Mouse (Mus musculus): ENCODE results near the gene Tmem131. TPM values are rescaled to one million over a fixed set of nuclear protein-coding genes. Genes with fewer than 3 reads are reported as not detected.

The Tmem131 gene
- polyA plus RNA-seq, 1 experiment from 2014 or later, result 16.6 TPM

DNA sequence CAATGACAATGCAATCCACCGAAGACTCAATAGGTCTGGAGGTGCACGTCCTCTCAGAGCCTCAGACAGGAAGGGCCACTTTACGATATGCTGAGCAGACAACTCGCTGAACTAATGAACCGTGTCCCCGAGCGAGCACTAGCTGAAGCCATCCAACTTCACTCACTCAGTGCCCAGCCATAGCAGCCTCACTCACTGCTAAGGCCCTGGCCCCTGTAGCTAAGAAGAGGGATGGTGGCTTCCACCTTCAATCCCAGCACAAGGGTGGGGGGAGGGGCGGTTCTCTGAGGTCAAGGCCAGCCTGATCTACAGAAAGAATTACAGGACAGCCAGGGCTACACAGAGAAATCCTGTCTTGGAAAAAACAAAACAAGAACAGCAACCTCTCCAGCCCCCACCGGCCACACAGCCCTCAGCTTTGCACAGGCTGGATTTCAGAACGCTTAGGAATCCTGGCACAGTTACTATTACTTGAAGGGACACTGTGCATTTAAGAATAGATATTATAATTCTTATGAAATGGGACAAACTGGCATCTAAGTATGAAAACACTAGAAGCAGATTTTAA lies 89.2 kb downstream of the Tmem131 start:
- WGBS, result 88% methylated on average over 10 of the region's 10 CpGs
- H3K9ac ChIP-seq (ENCODE audit: low read length), result no peak overlapping the region
- H3K4me3 ChIP-seq (ENCODE audit: low read depth, low read length), result no peak overlapping the region
- DNase-seq (ENCODE audit: low spot score) (no peak), ATAC-seq (ENCODE audit: insufficient number of reproducible peaks, low FRiP score, low TSS enrichment, low read depth) (no peak)
- H3K27ac ChIP-seq (replicated peaks; ENCODE audit: low read depth, low read length), result no peak overlapping the region
- H3K4me2 ChIP-seq (ENCODE audit: low read depth, severe bottlenecking), result no peak overlapping the region
- no peaks in the 10 kb centered on the region for H3K9me3 ChIP-seq (ENCODE audit: control insufficient read depth, low read length)
- H3K4me1 ChIP-seq (ENCODE audit: control insufficient read depth, insufficient read depth, low read length), result no peaks in the 10 kb centered on the region
- H3K27me3 ChIP-seq (ENCODE audit: control insufficient read depth, insufficient read depth, low read length), result no peaks in the 10 kb centered on the region
- no peaks in the 10 kb centered on the region; the same call in 1 of the 2 replicates for H3K36me3 ChIP-seq (ENCODE audit: control insufficient read depth, insufficient read depth, low read length)

DNA sequence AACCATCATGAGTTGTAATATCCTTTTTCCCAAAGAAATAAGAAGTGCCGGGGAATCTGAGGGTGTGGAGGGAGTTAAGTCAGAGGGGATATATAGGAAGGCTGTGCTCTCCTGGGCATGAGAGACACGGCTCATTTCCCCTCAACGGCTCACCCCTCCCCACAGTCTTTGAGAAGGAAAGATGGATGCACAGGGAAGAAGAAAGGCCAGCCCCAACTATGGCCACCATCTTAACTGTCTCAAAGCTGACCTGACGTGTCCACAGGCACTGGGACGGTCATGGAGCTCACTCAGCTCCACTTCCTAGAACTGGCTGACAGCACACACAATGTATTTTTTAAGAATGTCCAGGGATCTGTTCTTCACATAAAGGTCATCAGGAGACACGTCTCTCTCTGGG lies 91.4 kb downstream of the Tmem131 start:
- Histone ChIP-seq H3K4me3 (ENCODE audit: low read depth, low read length) (no peak overlapping the region), H3K9me3 (ENCODE audit: control insufficient read depth, low read length) (no peaks in the 10 kb centered on the region), H3K27me3 (ENCODE audit: control insufficient read depth, insufficient read depth, low read length) (no peaks in the 10 kb centered on the region), H3K4me1 (ENCODE audit: control insufficient read depth, insufficient read depth, low read length) (no peaks in the 10 kb centered on the region), H3K4me2 (ENCODE audit: low read depth, severe bottlenecking) (no peak overlapping the region), H3K36me3 (ENCODE audit: control insufficient read depth, insufficient read depth, low read length) (no peaks in the 10 kb centered on the region; the same call in 1 of the 2 replicates), H3K9ac (ENCODE audit: low read length) (no peak overlapping the region), H3K27ac (replicated peaks; ENCODE audit: low read depth, low read length) (no peak overlapping the region)
- no peak for DNase-seq (ENCODE audit: low spot score)
- no peak for ATAC-seq (ENCODE audit: insufficient number of reproducible peaks, low FRiP score, low TSS enrichment, low read depth)
- WGBS, result 90% methylated on average over 6 of the region's 6 CpGs

DNA sequence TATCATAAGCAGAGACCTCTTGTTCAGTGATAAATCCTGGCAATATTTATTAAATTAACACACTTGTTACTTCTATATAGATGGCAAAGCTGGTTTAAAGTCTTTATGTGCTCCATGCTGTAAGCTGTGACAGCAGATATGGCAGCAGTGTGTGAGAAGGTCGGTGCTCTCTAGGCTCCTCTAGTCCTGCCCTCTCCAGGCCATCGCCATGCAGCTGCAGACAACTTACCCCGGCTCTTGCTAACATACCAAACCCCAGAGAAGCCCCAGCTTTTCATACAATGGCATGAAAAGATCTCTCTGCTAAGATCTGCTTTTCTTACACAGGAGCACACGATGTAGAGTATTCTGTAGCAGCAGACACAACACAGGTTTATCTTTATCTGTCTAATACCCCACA lies 92.1 kb downstream of the Tmem131 start:
- Histone ChIP-seq H3K4me2 (ENCODE audit: low read depth, severe bottlenecking) (no peak overlapping the region), H3K4me3 (ENCODE audit: low read depth, low read length) (no peak overlapping the region), H3K9me3 (ENCODE audit: control insufficient read depth, low read length) (no peaks in the 10 kb centered on the region), H3K27ac (replicated peaks; ENCODE audit: low read depth, low read length) (no peak overlapping the region), H3K9ac (ENCODE audit: low read length) (no peak overlapping the region), H3K27me3 (ENCODE audit: control insufficient read depth, insufficient read depth, low read length) (no peaks in the 10 kb centered on the region), H3K36me3 (ENCODE audit: control insufficient read depth, insufficient read depth, low read length) (no peaks in the 10 kb centered on the region; the same call in 1 of the 2 replicates), H3K4me1 (ENCODE audit: control insufficient read depth, insufficient read depth, low read length) (no peaks in the 10 kb centered on the region)
- ATAC-seq (ENCODE audit: insufficient number of reproducible peaks, low FRiP score, low TSS enrichment, low read depth) (no peak), DNase-seq (ENCODE audit: low spot score) (no peak)
- 88% methylated on average over 4 of the region's 4 CpGs for WGBS

DNA sequence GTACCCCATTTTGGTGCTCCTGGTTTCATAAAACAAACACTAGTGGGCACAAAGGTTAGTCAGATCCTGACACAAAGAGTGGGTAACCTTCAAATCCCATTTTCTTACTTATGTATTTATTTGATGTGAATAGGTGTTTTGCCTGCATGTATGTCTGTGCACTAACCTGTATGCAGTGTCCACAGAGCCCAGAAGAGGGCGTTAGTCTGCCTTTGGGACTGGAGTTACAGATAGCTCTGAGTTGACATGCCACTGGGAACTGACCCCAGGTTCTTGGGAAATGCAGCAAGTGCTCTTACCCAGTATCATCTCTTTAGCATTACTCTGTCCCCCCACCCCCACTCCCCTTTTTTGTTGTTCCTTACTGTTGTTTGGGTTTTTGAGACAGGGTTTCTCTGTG lies 95.4 kb downstream of the Tmem131 start:
- 95% methylated on average over 1 of the region's 1 CpGs for WGBS
- no peak overlapping the region for H3K9ac ChIP-seq (ENCODE audit: low read length)
- peaks cover 4% of the 10 kb centered on the region; the same call in 1 of the 2 replicates for H3K4me1 ChIP-seq (ENCODE audit: control insufficient read depth, insufficient read depth, low read length)
- H3K36me3 ChIP-seq (ENCODE audit: control insufficient read depth, insufficient read depth, low read length), result no peaks in the 10 kb centered on the region
- H3K27me3 ChIP-seq (ENCODE audit: control insufficient read depth, insufficient read depth, low read length), result no peaks in the 10 kb centered on the region
- H3K27ac ChIP-seq (replicated peaks; ENCODE audit: low read depth, low read length), result no peak overlapping the region
- no peak overlapping the region for H3K4me2 ChIP-seq (ENCODE audit: low read depth, severe bottlenecking)
- no peak for DNase-seq (ENCODE audit: low spot score)
- no peak for ATAC-seq (ENCODE audit: insufficient number of reproducible peaks, low FRiP score, low TSS enrichment, low read depth)
- no peak overlapping the region for H3K4me3 ChIP-seq (ENCODE audit: low read depth, low read length)
- H3K9me3 ChIP-seq (ENCODE audit: control insufficient read depth, low read length), result no peaks in the 10 kb centered on the region

DNA sequence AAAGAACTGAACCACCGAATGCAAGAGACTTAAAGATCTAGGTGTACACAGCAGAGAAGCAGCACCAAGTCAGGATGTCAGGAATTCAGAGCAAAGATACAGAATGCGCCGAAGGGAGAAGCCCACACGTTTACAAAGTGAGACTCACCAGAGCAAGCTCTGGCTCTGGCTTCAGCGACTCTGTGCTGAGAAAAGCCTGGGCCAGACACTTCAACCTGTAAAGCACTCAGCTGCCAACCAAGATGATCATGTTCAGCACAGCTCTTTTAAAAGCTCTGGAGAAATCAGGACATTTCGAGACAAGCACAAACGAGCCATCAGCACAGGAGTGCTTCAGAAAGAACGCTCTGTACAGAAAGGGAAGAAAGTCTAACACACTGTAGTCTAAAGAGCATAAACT lies 96.2 kb downstream of the Tmem131 start:
- Histone ChIP-seq H3K4me2 (ENCODE audit: low read depth, severe bottlenecking) (no peak overlapping the region), H3K4me1 (ENCODE audit: control insufficient read depth, insufficient read depth, low read length) (peaks cover 4% of the 10 kb centered on the region; the same call in 1 of the 2 replicates), H3K27ac (replicated peaks; ENCODE audit: low read depth, low read length) (no peak overlapping the region), H3K9me3 (ENCODE audit: control insufficient read depth, low read length) (no peaks in the 10 kb centered on the region), H3K9ac (ENCODE audit: low read length) (no peak overlapping the region), H3K36me3 (ENCODE audit: control insufficient read depth, insufficient read depth, low read length) (no peaks in the 10 kb centered on the region), H3K27me3 (ENCODE audit: control insufficient read depth, insufficient read depth, low read length) (no peaks in the 10 kb centered on the region), H3K4me3 (ENCODE audit: low read depth, low read length) (no peak overlapping the region)
- 90% methylated on average over 8 of the region's 8 CpGs for WGBS
- no peak for DNase-seq (ENCODE audit: low spot score)
- no peak for ATAC-seq (ENCODE audit: insufficient number of reproducible peaks, low FRiP score, low TSS enrichment, low read depth)

DNA sequence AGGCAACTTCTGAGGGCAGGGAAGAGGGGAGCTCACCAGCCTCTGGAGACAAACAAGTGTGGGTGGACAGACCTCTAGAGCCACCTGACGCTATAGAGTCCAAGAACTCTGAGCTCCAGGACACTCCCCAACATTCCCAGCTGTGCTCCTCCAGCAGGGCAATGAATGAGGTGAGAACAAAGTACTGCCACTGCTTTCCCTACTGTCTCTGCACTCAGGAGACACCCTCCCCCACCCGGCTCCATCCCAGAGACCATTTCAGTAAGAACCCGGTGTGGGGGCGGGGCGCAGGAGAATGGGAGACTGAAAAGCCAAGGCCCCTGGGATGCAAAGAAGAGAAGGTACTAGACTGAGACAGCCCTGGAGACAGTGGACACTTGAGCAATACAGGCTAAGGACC lies 98.4 kb downstream of the Tmem131 start:
- no peak overlapping the region for H3K27ac ChIP-seq (replicated peaks; ENCODE audit: low read depth, low read length)
- DNase-seq (ENCODE audit: low spot score) (no peak), ATAC-seq (ENCODE audit: insufficient number of reproducible peaks, low FRiP score, low TSS enrichment, low read depth) (no peak)
- WGBS, result 19% methylated on average over 5 of the region's 5 CpGs
- no peaks in the 10 kb centered on the region for H3K9me3 ChIP-seq (ENCODE audit: control insufficient read depth, low read length)
- no peaks in the 10 kb centered on the region for H3K27me3 ChIP-seq (ENCODE audit: control insufficient read depth, insufficient read depth, low read length)
- no peaks in the 10 kb centered on the region for H3K36me3 ChIP-seq (ENCODE audit: control insufficient read depth, insufficient read depth, low read length)
- peaks cover 4% of the 10 kb centered on the region; the same call in 1 of the 2 replicates for H3K4me1 ChIP-seq (ENCODE audit: control insufficient read depth, insufficient read depth, low read length)
- H3K4me3 ChIP-seq (ENCODE audit: low read depth, low read length), result no peak overlapping the region
- H3K4me2 ChIP-seq (ENCODE audit: low read depth, severe bottlenecking), result no peak overlapping the region
- no peak overlapping the region for H3K9ac ChIP-seq (ENCODE audit: low read length)

DNA sequence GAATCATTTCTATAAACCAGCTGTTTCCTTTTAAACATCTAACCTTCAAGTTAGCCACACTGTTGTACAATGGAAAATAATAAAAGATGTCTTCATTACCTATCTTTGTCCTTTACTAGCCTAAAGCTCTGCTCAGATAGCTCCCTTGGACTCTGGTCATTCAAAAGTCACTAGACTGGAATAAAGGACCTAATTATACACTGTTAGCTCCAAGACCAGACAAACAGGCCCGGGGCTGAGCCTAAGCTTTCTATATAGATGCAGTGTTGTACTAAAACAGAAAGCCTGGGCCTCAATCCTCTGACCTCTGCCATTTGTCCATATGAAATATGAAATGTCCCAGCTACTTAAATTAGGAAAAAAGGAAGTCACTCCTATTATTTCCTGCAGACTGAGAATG lies 101.7 kb downstream of the Tmem131 start:
- peaks cover 4% of the 10 kb centered on the region; the same call in 1 of the 2 replicates for H3K4me1 ChIP-seq (ENCODE audit: control insufficient read depth, insufficient read depth, low read length)
- DNase-seq (ENCODE audit: low spot score), result no peak
- ATAC-seq (ENCODE audit: insufficient number of reproducible peaks, low FRiP score, low TSS enrichment, low read depth), result no peak
- no peak overlapping the region for H3K4me3 ChIP-seq (ENCODE audit: low read depth, low read length)
- WGBS, result 89% methylated on average over 1 of the region's 1 CpGs
- peaks cover 2% of the 10 kb centered on the region; the same call in 1 of the 2 replicates for H3K36me3 ChIP-seq (ENCODE audit: control insufficient read depth, insufficient read depth, low read length)
- no peaks in the 10 kb centered on the region for H3K9me3 ChIP-seq (ENCODE audit: control insufficient read depth, low read length)
- H3K27ac ChIP-seq (replicated peaks; ENCODE audit: low read depth, low read length), result no peak overlapping the region
- no peak overlapping the region for H3K9ac ChIP-seq (ENCODE audit: low read length)
- no peaks in the 10 kb centered on the region for H3K27me3 ChIP-seq (ENCODE audit: control insufficient read depth, insufficient read depth, low read length)
- H3K4me2 ChIP-seq (ENCODE audit: low read depth, severe bottlenecking), result no peak overlapping the region

DNA sequence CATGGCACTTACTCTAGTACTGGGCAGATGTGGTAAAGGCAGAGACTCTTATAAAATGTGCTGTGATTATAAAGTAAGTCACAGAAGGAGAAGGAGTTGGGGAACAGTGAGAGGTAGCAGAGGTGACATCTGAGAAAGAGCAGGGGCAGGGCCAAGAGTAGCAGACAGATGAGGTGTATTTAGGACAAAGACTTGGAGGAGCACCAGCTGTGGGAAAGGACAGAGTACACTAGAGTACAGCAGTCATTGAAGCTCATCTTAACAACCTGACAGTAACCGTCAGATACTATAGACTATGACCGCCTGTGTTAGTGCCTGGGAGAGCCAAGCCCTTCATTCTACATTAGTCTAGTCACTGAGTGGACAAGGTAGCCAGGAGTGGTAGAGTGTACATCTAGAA lies 102.5 kb downstream of the Tmem131 start:
- Histone ChIP-seq H3K4me2 (ENCODE audit: low read depth, severe bottlenecking) (no peak overlapping the region), H3K27me3 (ENCODE audit: control insufficient read depth, insufficient read depth, low read length) (no peaks in the 10 kb centered on the region), H3K9me3 (ENCODE audit: control insufficient read depth, low read length) (no peaks in the 10 kb centered on the region), H3K36me3 (ENCODE audit: control insufficient read depth, insufficient read depth, low read length) (peaks cover 2% of the 10 kb centered on the region; the same call in 1 of the 2 replicates), H3K27ac (replicated peaks; ENCODE audit: low read depth, low read length) (no peak overlapping the region), H3K4me1 (ENCODE audit: control insufficient read depth, insufficient read depth, low read length) (peaks cover 4% of the 10 kb centered on the region; the same call in 1 of the 2 replicates), H3K4me3 (ENCODE audit: low read depth, low read length) (no peak overlapping the region), H3K9ac (ENCODE audit: low read length) (no peak overlapping the region)
- DNase-seq (ENCODE audit: low spot score) (no peak), ATAC-seq (ENCODE audit: insufficient number of reproducible peaks, low FRiP score, low TSS enrichment, low read depth) (no peak)
- 92% methylated on average over 2 of the region's 2 CpGs for WGBS

DNA sequence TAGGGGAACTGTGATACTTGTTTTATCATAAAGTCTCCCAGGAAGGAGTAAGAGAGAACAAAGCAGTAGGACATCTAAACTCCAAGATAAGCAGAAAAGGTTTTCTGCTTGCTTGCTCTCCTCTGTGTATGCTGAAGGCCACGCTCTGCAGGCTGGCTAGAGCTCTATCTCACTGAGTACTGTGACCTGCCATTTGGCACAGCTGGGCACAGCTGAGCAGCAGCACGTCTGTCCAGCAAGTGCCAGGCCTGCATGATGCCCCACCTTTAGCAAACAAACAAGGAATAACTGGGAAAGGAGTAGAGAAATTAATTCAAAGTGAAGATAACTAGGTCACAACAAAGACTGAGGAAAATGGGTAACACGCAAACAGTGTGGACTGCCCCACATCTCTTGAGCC lies 103.6 kb downstream of the Tmem131 start:
- WGBS, result 92% methylated on average over 3 of the region's 3 CpGs
- Histone ChIP-seq H3K4me3 (ENCODE audit: low read depth, low read length) (no peak overlapping the region), H3K4me1 (ENCODE audit: control insufficient read depth, insufficient read depth, low read length) (peaks cover under 1% of the 10 kb centered on the region; the same call in 1 of the 2 replicates), H3K9me3 (ENCODE audit: control insufficient read depth, low read length) (no peaks in the 10 kb centered on the region), H3K4me2 (ENCODE audit: low read depth, severe bottlenecking) (no peak overlapping the region), H3K27ac (replicated peaks; ENCODE audit: low read depth, low read length) (no peak overlapping the region), H3K9ac (ENCODE audit: low read length) (no peak overlapping the region), H3K36me3 (ENCODE audit: control insufficient read depth, insufficient read depth, low read length) (peaks cover 2% of the 10 kb centered on the region; the same call in 1 of the 2 replicates), H3K27me3 (ENCODE audit: control insufficient read depth, insufficient read depth, low read length) (no peaks in the 10 kb centered on the region)
- no peak for DNase-seq (ENCODE audit: low spot score)
- no peak for ATAC-seq (ENCODE audit: insufficient number of reproducible peaks, low FRiP score, low TSS enrichment, low read depth)
